Mouse (Mus musculus) CH12.LX (cell line): ENCODE measurements around the gene Jak2. TPM values are rescaled to one million over a fixed set of nuclear protein-coding genes. Genes with fewer than 3 reads are reported as not detected.
A peak's percentile ranks its signal among the peaks of the same experiment; 100 is the strongest.

Experiments
- DNase-seq: peaks from one replicate; pipeline ENCODE4 v3.0.0-alpha.2; 2013; ENCODE audit errors: extremely low read depth
- H3K27ac ChIP-seq: 2 replicates; pipeline ENCODE4 v1.5.1; 2012; ENCODE audit warnings: low read depth, mild to moderate bottlenecking, control low read depth, moderate library complexity; ENCODE audit not compliant: insufficient read depth
- H3K27me3 ChIP-seq: replicated peaks from 2 replicates; pipeline ENCODE3; 2012; ENCODE audit warnings: inconsistent platforms
- H3K36me3 ChIP-seq, 2 experiments: replicated peaks in 1 of 2; 2 replicates each; pipeline versions ENCODE3 to v1.6.1; 2012; ENCODE audit warnings: inconsistent platforms in 1 of 2, low read length in 1 of 2, mild to moderate bottlenecking in 1 of 2, mixed read lengths in 1 of 2, moderate library complexity in 1 of 2; ENCODE audit not compliant: control insufficient read depth in 1 of 2, insufficient read depth in 1 of 2
- H3K4me1 ChIP-seq, 2 experiments: 2 replicates each; pipeline ENCODE4 v1.6.1; 2012; ENCODE audit warnings: inconsistent platforms in 1 of 2, moderate library complexity in 1 of 2; ENCODE audit not compliant: insufficient read depth in 2 of 2, control insufficient read depth in 1 of 2
- H3K4me2 ChIP-seq: 2 replicates; pipeline ENCODE4 v1.6.1; 2012; ENCODE audit warnings: low read depth, mild to moderate bottlenecking, control low read depth; ENCODE audit not compliant: poor library complexity, insufficient read depth, severe bottlenecking
- H3K4me3 ChIP-seq, 3 experiments: fragments of 150-350 bp in 1 of 3; sonication (generic) in 1 of 3; replicated peaks in 1 of 3; 2 replicates each; pipeline versions ENCODE3 to v1.5.1; 2011 to 2012; ENCODE audit warnings: low read depth in 2 of 3, low read length in 2 of 3, mild to moderate bottlenecking in 2 of 3, moderate library complexity in 2 of 3, control low read depth in 1 of 3, improper control_type of control experiment in 1 of 3, inconsistent platforms in 1 of 3, mixed read lengths in 1 of 3; ENCODE audit not compliant: poor library complexity in 1 of 3
- H3K79me2 ChIP-seq: replicated peaks from 2 replicates; pipeline ENCODE4 v1.6.1; 2012; ENCODE audit warnings: mild to moderate bottlenecking, moderate library complexity; ENCODE audit not compliant: control insufficient read depth, poor library complexity, insufficient read depth, severe bottlenecking; ENCODE audit errors: extremely low read depth
- H3K9ac ChIP-seq: 2 replicates; pipeline ENCODE4 v1.6.1; 2012; ENCODE audit warnings: low read depth, mild to moderate bottlenecking, control low read depth, moderate library complexity; ENCODE audit not compliant: insufficient read depth
- H3K9me3 ChIP-seq: replicated peaks from 2 replicates; pipeline ENCODE3; 2012; ENCODE audit warnings: low read length, inconsistent platforms, mixed read lengths
- BHLHE40 ChIP-seq: IDR thresholded peaks from 2 replicates; pipeline ENCODE4 v1.6.1; 2011; ENCODE audit warnings: mild to moderate bottlenecking, low read depth, low read length, improper control_type of control experiment
- CHD1 ChIP-seq: IDR thresholded peaks from 2 replicates; pipeline ENCODE4 v1.6.1; 2012; ENCODE audit warnings: low read depth, low read length, improper control_type of control experiment, inconsistent platforms
- CHD2 ChIP-seq: IDR thresholded peaks from 2 replicates; pipeline ENCODE4 v1.6.1; 2011; ENCODE audit warnings: low read length, improper control_type of control experiment
- CTCF ChIP-seq, 2 experiments: IDR thresholded peaks in 1 of 2; conservative IDR thresholded peaks in 1 of 2; 2 replicates each; pipeline ENCODE4 v1.5.1; 2011 to 2012; ENCODE audit warnings: low read depth in 2 of 2, low read length in 2 of 2, improper control_type of control experiment in 1 of 2, inconsistent platforms in 1 of 2, mild to moderate bottlenecking in 1 of 2, moderate library complexity in 1 of 2
- ELF1 ChIP-seq: IDR thresholded peaks from 2 replicates; pipeline ENCODE4 v1.6.1; 2014; ENCODE audit warnings: low read depth, mild to moderate bottlenecking, inconsistent platforms, low read length, improper control_type of control experiment
- HCFC1 ChIP-seq: IDR thresholded peaks from 2 replicates; pipeline ENCODE4 v1.6.1; 2012; ENCODE audit warnings: low read depth, mild to moderate bottlenecking, inconsistent platforms, low read length, improper control_type of control experiment
- MAX ChIP-seq: IDR thresholded peaks from 2 replicates; pipeline ENCODE4 v1.6.1; 2011; ENCODE audit warnings: low read length, improper control_type of control experiment
- MXI1 ChIP-seq: IDR thresholded peaks from 2 replicates; pipeline ENCODE4 v1.6.1; 2011; ENCODE audit warnings: mild to moderate bottlenecking, low read depth, low read length, improper control_type of control experiment
- MYC ChIP-seq: IDR thresholded peaks from 2 replicates; pipeline ENCODE4 v1.6.1; 2011; ENCODE audit warnings: low read depth, mild to moderate bottlenecking, improper control_type of control experiment, low read length
- RAD21 ChIP-seq: IDR thresholded peaks from 2 replicates; pipeline ENCODE4 v1.6.1; 2011; ENCODE audit warnings: low read depth, mild to moderate bottlenecking, low read length, improper control_type of control experiment, moderate library complexity
- SMC3 ChIP-seq: IDR thresholded peaks from 2 replicates; pipeline ENCODE4 v1.6.1; 2011; ENCODE audit warnings: low read depth, low read length, improper control_type of control experiment
- USF1 ChIP-seq: IDR thresholded peaks from 2 replicates; pipeline ENCODE4 v1.6.1; 2014; ENCODE audit warnings: low read depth, mild to moderate bottlenecking, inconsistent platforms, low read length, improper control_type of control experiment
- USF2 ChIP-seq: conservative IDR thresholded peaks from 2 replicates; pipeline ENCODE4 v1.6.1; 2011; ENCODE audit warnings: low read depth, low read length, improper control_type of control experiment
- ZC3H11A ChIP-seq: IDR thresholded peaks from 2 replicates; pipeline ENCODE4 v1.6.1; 2012; ENCODE audit warnings: low read depth, mild to moderate bottlenecking, inconsistent platforms, low read length, improper control_type of control experiment
- ZMIZ1 ChIP-seq: IDR thresholded peaks from 2 replicates; pipeline ENCODE4 v1.6.1; 2012; ENCODE audit warnings: low read depth, mild to moderate bottlenecking, inconsistent platforms, low read length, improper control_type of control experiment
- dilution Hi-C: fragments of 300-500 bp; cut with MboI; formaldehyde crosslinking; loops from 2 replicates; pipeline ENCODE4 v1.14.3; 2020; ENCODE audit warnings: low sequenced_read_pairs; ENCODE audit not compliant: extremely low pct_unique_long_range_greater_than_20kb, extremely low pct_ligation_motif_present
- in situ Hi-C: fragments of 300-500 bp; cut with MboI; formaldehyde crosslinking; loops from 3 replicates; pipeline ENCODE4 v1.14.3; 2019; ENCODE audit warnings: low sequenced_read_pairs, low pct_ligation_motif_present, low pct_unique_long_range_greater_than_20kb, mixed read lengths
- polyA plus RNA-seq: library from polyadenylated mRNA; unstranded; fragments of >175 nt; gene quantifications from 2 replicates; pipeline ENCODE4 v1.2.1, GENCODE M21; 2012; ENCODE audit warnings: low read depth; ENCODE audit not compliant: insufficient read length
- total RNA-seq, 2 experiments: library from RNA; depleted of rRNA; stranded (reverse); fragments of 300-350 nt in 1 of 2; fragments of >200 nt in 1 of 2; gene quantifications; 2 replicates each; pipeline ENCODE4 v1.2.3; 2012 to 2014

The Jak2 gene
- total and polyA plus RNA-seq, 3 experiments: 6.6 to 11.5 (median 8.4) TPM

GRCm38 (mm10) chr19:29267075-29267868, 15.6 kb downstream of the Jak2 start:
- H3K9me3 ChIP-seq: no peaks in the 10 kb centered on the region
- no peak overlapping the region for H3K4me3 ChIP-seq
- peaks cover 5% of the 10 kb centered on the region; the same call in 1 of the 2 replicates for H3K79me2 ChIP-seq
- no peak overlapping the region for H3K4me2 ChIP-seq
- peaks cover 8 to 16% of the 10 kb centered on the region in 2 experiments for H3K4me1 ChIP-seq
- H3K27ac ChIP-seq: no peak overlapping the region
- no peaks in the 10 kb centered on the region for H3K27me3 ChIP-seq
- peaks cover 0 to 9% of the 10 kb centered on the region in 2 experiments for H3K36me3 ChIP-seq
- in situ Hi-C loops: no loop called here
- H3K9ac ChIP-seq: no peak overlapping the region
- dilution Hi-C loops: no loop called here
- TF ChIP-seq USF2: no peak
- TF ChIP-seq MYC: no peak
- no peak for TF ChIP-seq MXI1
- no peak for TF ChIP-seq RAD21
- no peak for TF ChIP-seq CHD2
- TF ChIP-seq USF1: no peak
- no peak for TF ChIP-seq ZC3H11A
- TF ChIP-seq BHLHE40: no peak
- no peak for TF ChIP-seq ZMIZ1
- no peak for TF ChIP-seq CHD1
- TF ChIP-seq MAX: no peak
- no peak for TF ChIP-seq HCFC1
- DNase-seq: no peak

GRCm38 (mm10) chr19:29268788-29269321, 17.2 kb downstream of the Jak2 start:
- Histone ChIP-seq H3K27ac (no peak overlapping the region), H3K36me3 (peaks cover 0 to 5% of the 10 kb centered on the region in 2 experiments), H3K4me1 (peaks cover 8 to 16% of the 10 kb centered on the region in 2 experiments), H3K9me3 (no peaks in the 10 kb centered on the region), H3K79me2 (peaks cover 2% of the 10 kb centered on the region; the same call in 1 of the 2 replicates), H3K9ac (no peak overlapping the region), H3K4me3 (no peak overlapping the region), H3K27me3 (no peaks in the 10 kb centered on the region), H3K4me2 (no peak overlapping the region)
- in situ Hi-C loops: no loop called here
- dilution Hi-C loops: no loop called here
- no peak for TF ChIP-seq CHD2
- TF ChIP-seq SMC3: no peak
- no peak for TF ChIP-seq ELF1
- peak in 1 of 2 experiments; percentile 18; a peak in 1 of 4 replicates for TF ChIP-seq CTCF (conservative IDR thresholded peaks at IDR 0.05 in 1 of 2, IDR thresholded peaks at IDR 0.05 in 1 of 2; ENCODE audit: low read depth in 2 of 2, low read length in 2 of 2)
- no peak for TF ChIP-seq MAX
- DNase-seq: no peak
